Mouse (Mus musculus): ENCODE results near the gene Zfp423.

Zfp423 gene

GRCm38 (mm10) chr8:87660029-87660915, 299.1 kb downstream of the Zfp423 start:
- DNase-seq: peak in 1 of 2 experiments; percentile 9

- no peak for DNase-seq
Measured at GRCm38 (mm10) chr8:87657488-87657887, 301.9 kb downstream of the Zfp423 start.

GRCm38 (mm10) chr8:87656484-87657230, 302.7 kb downstream of the Zfp423 start:
- DNase-seq: peak; percentile 90 to 93

- peak in 1 of 2 experiments; percentile 5 for DNase-seq
Measured at GRCm38 (mm10) chr8:87655946-87656345, 303.4 kb downstream of the Zfp423 start.

GRCm38 (mm10) chr8:87647781-87648180, 311.6 kb downstream of the Zfp423 start:
- no peak for DNase-seq

- DNase-seq: no peak
Measured at GRCm38 (mm10) chr8:87645829-87646483, 313.4 kb downstream of the Zfp423 start.

- DNase-seq: no peak
Measured at GRCm38 (mm10) chr8:87645371-87645770, 314.0 kb downstream of the Zfp423 start.

- DNase-seq: peak; percentile 61 to 64
Measured at GRCm38 (mm10) chr8:87640930-87641329, 318.5 kb downstream of the Zfp423 start.

- no peak for DNase-seq
Measured at GRCm38 (mm10) chr8:87636226-87636742, 323.1 kb downstream of the Zfp423 start.

GRCm38 (mm10) chr8:87631776-87632175, 327.6 kb downstream of the Zfp423 start:
- peak; percentile 18 to 19 for DNase-seq

- DNase-seq: no peak
Measured at GRCm38 (mm10) chr8:87629656-87630055, 329.7 kb downstream of the Zfp423 start.

- DNase-seq: no peak
Measured at GRCm38 (mm10) chr8:87621181-87621580, 338.2 kb downstream of the Zfp423 start.

- no peak for DNase-seq
Measured at GRCm38 (mm10) chr8:87620225-87620624, 339.2 kb downstream of the Zfp423 start.

GRCm38 (mm10) chr8:87619529-87619928, 339.9 kb downstream of the Zfp423 start:
- DNase-seq: no peak

- no peak for DNase-seq
Measured at GRCm38 (mm10) chr8:87619118-87619517, 340.3 kb downstream of the Zfp423 start.

- DNase-seq: no peak
Measured at GRCm38 (mm10) chr8:87613701-87614100, 345.7 kb downstream of the Zfp423 start.
